Mouse (Mus musculus) embryonic facial prominence, embryonic 10.5 days (tissue): ENCODE results near the gene Olfr721-ps1. TPM values are rescaled to one million over a fixed set of nuclear protein-coding genes. Genes with fewer than 3 reads are reported as not detected.

Experiments used
- polyA plus RNA-seq: library from polyadenylated mRNA; unstranded; fragments of >200 nt; fragmentation: Nextera tagmentation; extraction: Ambion mirVana; gene quantifications from 2 replicates; pipeline ENCODE4 v1.2.1, GENCODE M21; 2016

Olfr721-ps1 gene
- polyA plus RNA-seq, 1 experiment from 2014 or later: not detected

Other genes starting within 250 kb of the Olfr721-ps1 start
- gene Olfr720, start 214.5 kb upstream of the Olfr721-ps1 start, polyA plus RNA-seq: not detected in 2 replicates
- gene Olfr31, start 78.5 kb upstream of the Olfr721-ps1 start, polyA plus RNA-seq: not detected in 2 replicates
- gene Il3ra, start 55.0 kb upstream of the Olfr721-ps1 start, polyA plus RNA-seq: 1.8 and 2.2 TPM in 2 replicates